Mouse (Mus musculus): ENCODE data around the gene Galnt15. TPM values are rescaled to one million over a fixed set of nuclear protein-coding genes. Genes with fewer than 3 reads are reported as not detected.

Galnt15 gene
- polyA plus RNA-seq, 1 experiment from 2014 or later: 0.36 TPM

DNA sequence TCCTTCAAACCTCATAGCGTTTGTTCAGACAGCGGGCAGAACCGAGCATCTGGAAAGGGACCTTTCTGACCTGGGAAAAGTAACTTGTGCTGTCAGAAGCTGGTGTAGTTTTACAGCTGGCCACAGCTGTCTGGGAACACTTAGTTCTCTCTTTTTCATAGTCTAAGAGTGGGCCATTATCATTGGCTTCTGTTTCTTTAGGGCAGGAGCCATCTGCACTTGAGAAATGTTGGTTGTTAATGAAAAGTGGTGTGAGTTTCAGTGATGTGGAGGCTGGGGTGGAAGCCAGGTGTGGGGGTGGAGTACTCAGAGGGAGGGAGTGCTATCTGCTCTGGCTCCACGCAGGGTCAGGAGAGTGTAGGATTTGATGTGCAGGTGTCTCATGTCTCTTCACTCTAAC, 62.3 kb downstream of the Galnt15 start:
- peaks cover 14% of the 10 kb centered on the region for H3K4me1 ChIP-seq (ENCODE audit: control insufficient read depth, insufficient read depth, low read length)
- H3K27ac ChIP-seq (replicated peaks; ENCODE audit: low read depth, low read length): no peak overlapping the region
- H3K4me2 ChIP-seq (ENCODE audit: low read depth, low read length): no peak overlapping the region
- peaks cover 27% of the 10 kb centered on the region; the same call in 1 of the 2 replicates for H3K36me3 ChIP-seq (ENCODE audit: control insufficient read depth, insufficient read depth, low read length)
- no peak overlapping the region for H3K9ac ChIP-seq (ENCODE audit: low read depth, low read length)
- ATAC-seq (ENCODE audit: low read depth) (no peak), DNase-seq (ENCODE audit: low spot score) (peak; percentile 7)
- H3K27me3 ChIP-seq (replicated peaks; ENCODE audit: control insufficient read depth, insufficient read depth, low read length): no peaks in the 10 kb centered on the region
- 45% methylated on average over 4 of the region's 4 CpGs for WGBS
- no peak overlapping the region for H3K4me3 ChIP-seq (ENCODE audit: low read depth, low read length)
- no peaks in the 10 kb centered on the region for H3K9me3 ChIP-seq (ENCODE audit: control insufficient read depth, low read length)

DNA sequence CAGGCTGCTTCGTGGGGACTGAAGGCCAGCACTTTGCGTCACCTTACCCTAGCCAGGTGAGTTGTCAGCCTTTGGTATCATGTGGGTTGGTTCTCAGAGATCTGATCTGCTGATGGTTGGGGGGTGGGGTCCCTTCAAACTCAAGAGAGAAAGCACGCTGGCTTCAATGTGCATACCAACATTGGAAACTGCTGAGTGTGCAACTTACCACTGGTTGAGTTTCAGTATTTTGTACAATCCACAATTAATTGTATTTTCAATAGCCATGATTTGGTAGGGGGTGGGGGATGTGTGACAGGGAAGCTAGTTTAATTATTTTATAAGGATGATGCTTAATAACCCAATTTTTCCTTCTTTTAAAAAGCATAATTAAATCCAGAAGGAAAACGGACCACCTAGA, 62.9 kb downstream of the Galnt15 start:
- Histone ChIP-seq H3K4me3 (ENCODE audit: low read depth, low read length) (no peak overlapping the region), H3K27me3 (replicated peaks; ENCODE audit: control insufficient read depth, insufficient read depth, low read length) (no peaks in the 10 kb centered on the region), H3K36me3 (ENCODE audit: control insufficient read depth, insufficient read depth, low read length) (peaks cover 32% of the 10 kb centered on the region; the same call in 1 of the 2 replicates), H3K4me2 (ENCODE audit: low read depth, low read length) (no peak overlapping the region), H3K9ac (ENCODE audit: low read depth, low read length) (no peak overlapping the region), H3K9me3 (ENCODE audit: control insufficient read depth, low read length) (no peaks in the 10 kb centered on the region), H3K27ac (replicated peaks; ENCODE audit: low read depth, low read length) (no peak overlapping the region), H3K4me1 (ENCODE audit: control insufficient read depth, insufficient read depth, low read length) (peaks cover 8% of the 10 kb centered on the region)
- WGBS: 52% methylated on average over 4 of the region's 4 CpGs
- no peak for ATAC-seq (ENCODE audit: low read depth)
- DNase-seq (ENCODE audit: low spot score): no peak

DNA sequence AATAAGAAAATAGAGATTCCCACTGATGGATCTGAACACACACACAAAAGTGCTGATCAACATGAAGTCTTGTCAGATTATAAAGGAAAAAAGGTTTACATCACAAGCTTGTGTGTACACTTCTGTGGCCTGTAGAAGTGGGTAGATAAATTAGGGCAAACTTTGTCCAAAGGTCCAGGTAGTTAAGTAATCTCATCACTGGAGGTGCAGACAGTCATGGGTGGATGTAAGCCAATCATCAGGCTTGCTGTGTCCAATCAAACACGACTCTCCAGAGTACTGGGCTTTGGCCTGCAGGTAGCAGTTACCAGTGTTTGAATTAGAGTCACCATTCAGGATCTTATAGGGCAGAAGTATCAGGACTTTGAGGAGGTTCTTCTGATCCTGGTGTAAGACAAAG, 64.2 kb downstream of the Galnt15 start:
- H3K4me3 ChIP-seq (ENCODE audit: low read depth, low read length): no peak overlapping the region
- no peak overlapping the region for H3K4me2 ChIP-seq (ENCODE audit: low read depth, low read length)
- no peak for ATAC-seq (ENCODE audit: low read depth)
- H3K27me3 ChIP-seq (replicated peaks; ENCODE audit: control insufficient read depth, insufficient read depth, low read length): no peaks in the 10 kb centered on the region
- H3K36me3 ChIP-seq (ENCODE audit: control insufficient read depth, insufficient read depth, low read length): peaks cover 43% of the 10 kb centered on the region
- 81% methylated on average over 1 of the region's 1 CpGs for WGBS
- no peaks in the 10 kb centered on the region for H3K9me3 ChIP-seq (ENCODE audit: control insufficient read depth, low read length)
- DNase-seq (ENCODE audit: low spot score): no peak
- H3K27ac ChIP-seq (replicated peaks; ENCODE audit: low read depth, low read length): no peak overlapping the region
- peaks cover 4% of the 10 kb centered on the region; the same call in 1 of the 2 replicates for H3K4me1 ChIP-seq (ENCODE audit: control insufficient read depth, insufficient read depth, low read length)
- H3K9ac ChIP-seq (ENCODE audit: low read depth, low read length): no peak overlapping the region

DNA sequence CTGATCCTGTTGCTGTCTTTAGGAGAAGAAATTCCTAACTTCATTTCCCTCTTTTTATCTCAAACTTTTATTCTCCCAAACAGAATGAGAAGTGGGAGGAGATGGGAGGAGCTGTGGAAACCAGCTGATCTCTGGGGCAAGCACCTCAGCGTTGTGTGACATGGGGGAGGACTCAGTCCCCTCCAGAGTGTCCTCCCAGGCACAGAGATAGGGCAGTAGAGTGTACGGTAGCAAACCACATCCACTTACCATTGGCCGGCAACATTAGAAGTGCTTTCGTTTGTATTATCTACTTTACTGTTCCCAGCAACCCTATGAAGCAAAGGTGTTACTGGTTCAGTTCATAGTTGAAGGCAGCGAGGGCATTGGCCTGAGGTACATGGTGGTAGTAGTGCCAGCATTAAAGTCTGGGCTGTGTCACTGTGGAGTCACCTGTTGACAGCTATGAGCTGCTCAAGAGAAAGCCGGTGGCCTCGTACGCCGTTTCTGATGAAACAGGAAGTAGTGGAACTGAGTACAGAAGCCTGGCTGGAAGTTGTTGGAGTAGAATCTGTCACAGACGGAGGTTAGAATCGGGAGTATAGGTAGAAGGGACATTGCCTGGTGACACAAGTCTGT, 64.8 kb downstream of the Galnt15 start:
- DNase-seq (ENCODE audit: low spot score): no peak
- 87% methylated on average over 11 of the region's 11 CpGs for whole genome bisulfite sequencing
- Histone ChIP-seq H3K4me1 (ENCODE audit: control insufficient read depth, insufficient read depth, low read length) (peaks cover 4% of the 10 kb centered on the region; the same call in 1 of the 2 replicates), H3K9me3 (ENCODE audit: control insufficient read depth, low read length) (no peaks in the 10 kb centered on the region), H3K9ac (ENCODE audit: low read depth, low read length) (no peak overlapping the region), H3K36me3 (ENCODE audit: control insufficient read depth, insufficient read depth, low read length) (peaks cover 49% of the 10 kb centered on the region), H3K4me3 (ENCODE audit: low read depth, low read length) (no peak overlapping the region), H3K4me2 (ENCODE audit: low read depth, low read length) (no peak overlapping the region), H3K27me3 (replicated peaks; ENCODE audit: control insufficient read depth, insufficient read depth, low read length) (no peaks in the 10 kb centered on the region), H3K27ac (replicated peaks; ENCODE audit: low read depth, low read length) (no peak overlapping the region)
- ATAC-seq (ENCODE audit: low read depth): no peak

DNA sequence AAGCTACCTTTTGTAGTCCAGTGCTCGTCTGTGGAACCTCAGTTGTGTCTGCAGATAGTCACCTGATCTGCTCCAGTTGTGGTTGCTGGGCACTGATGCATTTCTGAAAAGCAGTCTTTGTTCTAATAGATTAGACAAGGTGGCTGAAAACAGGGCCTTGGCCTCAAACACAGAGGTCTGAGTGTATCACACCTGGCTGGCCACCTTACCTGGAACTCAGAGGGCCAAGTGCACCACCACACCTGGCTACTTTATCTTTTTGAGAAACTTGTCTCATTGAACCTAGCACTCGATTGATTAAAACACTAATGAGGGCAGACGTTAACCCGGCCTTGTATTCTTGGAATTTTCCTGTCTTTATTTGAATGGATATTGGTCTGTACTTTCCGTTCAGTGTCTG, 66.9 kb downstream of the Galnt15 start:
- DNase-seq (ENCODE audit: low spot score) (no peak), ATAC-seq (ENCODE audit: low read depth) (no peak)
- H3K9me3 ChIP-seq (ENCODE audit: control insufficient read depth, low read length): no peaks in the 10 kb centered on the region
- H3K4me1 ChIP-seq (ENCODE audit: control insufficient read depth, insufficient read depth, low read length): peaks cover 4% of the 10 kb centered on the region; the same call in 1 of the 2 replicates
- no peak overlapping the region for H3K4me2 ChIP-seq (ENCODE audit: low read depth, low read length)
- no peaks in the 10 kb centered on the region for H3K27me3 ChIP-seq (replicated peaks; ENCODE audit: control insufficient read depth, insufficient read depth, low read length)
- H3K36me3 ChIP-seq (ENCODE audit: control insufficient read depth, insufficient read depth, low read length): peaks cover 69% of the 10 kb centered on the region
- no peak overlapping the region for H3K4me3 ChIP-seq (ENCODE audit: low read depth, low read length)
- 84% methylated on average over 5 of the region's 5 CpGs for WGBS
- H3K9ac ChIP-seq (ENCODE audit: low read depth, low read length): no peak overlapping the region
- no peak overlapping the region for H3K27ac ChIP-seq (replicated peaks; ENCODE audit: low read depth, low read length)

DNA sequence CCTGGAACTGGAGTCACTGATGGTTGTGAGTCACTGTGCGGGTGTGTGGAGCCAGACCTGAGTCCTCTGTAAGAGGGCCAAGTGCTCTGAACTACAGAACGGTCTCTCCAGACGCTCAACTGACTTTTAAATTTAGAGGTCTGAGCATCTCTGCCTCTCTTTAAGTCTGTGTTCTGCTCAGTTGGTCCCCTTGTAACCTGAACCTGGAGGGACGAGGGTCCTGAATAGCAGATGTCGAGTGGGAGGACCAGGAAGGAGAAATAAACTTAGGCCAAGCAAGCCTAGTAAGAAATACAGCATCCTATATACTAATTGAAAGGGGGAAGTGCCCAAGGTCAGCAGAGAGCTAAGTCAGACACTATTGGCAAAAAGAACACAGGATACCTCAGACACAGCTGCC, 68.0 kb downstream of the Galnt15 start:
- no peak overlapping the region for H3K9ac ChIP-seq (ENCODE audit: low read depth, low read length)
- H3K36me3 ChIP-seq (ENCODE audit: control insufficient read depth, insufficient read depth, low read length): peaks cover 72% of the 10 kb centered on the region
- H3K9me3 ChIP-seq (ENCODE audit: control insufficient read depth, low read length): no peaks in the 10 kb centered on the region
- no peak overlapping the region for H3K4me3 ChIP-seq (ENCODE audit: low read depth, low read length)
- no peaks in the 10 kb centered on the region for H3K4me1 ChIP-seq (ENCODE audit: control insufficient read depth, insufficient read depth, low read length)
- H3K27me3 ChIP-seq (replicated peaks; ENCODE audit: control insufficient read depth, insufficient read depth, low read length): no peaks in the 10 kb centered on the region
- 81% methylated on average over 5 of the region's 5 CpGs for WGBS
- no peak overlapping the region for H3K4me2 ChIP-seq (ENCODE audit: low read depth, low read length)
- DNase-seq (ENCODE audit: low spot score) (no peak), ATAC-seq (ENCODE audit: low read depth) (no peak)
- H3K27ac ChIP-seq (replicated peaks; ENCODE audit: low read depth, low read length): no peak overlapping the region

DNA sequence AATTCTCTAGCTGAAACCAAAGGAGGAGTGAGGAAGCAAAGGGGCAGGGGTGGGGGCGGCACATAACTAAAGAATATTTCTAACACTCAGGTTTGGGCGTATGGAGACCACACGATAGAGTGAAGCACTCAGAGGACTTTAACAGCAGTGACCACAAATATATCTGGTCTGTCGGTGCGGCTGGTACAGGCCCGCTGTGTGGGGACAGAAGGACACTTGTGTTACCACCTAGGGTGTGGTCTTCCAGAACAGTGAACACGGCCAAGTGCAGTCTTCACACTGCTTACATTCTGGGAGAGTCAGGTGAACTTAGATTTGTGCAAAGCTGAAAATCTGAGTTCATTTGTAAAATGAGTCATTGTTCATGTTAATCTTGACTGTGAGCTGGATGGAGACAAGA, 68.9 kb downstream of the Galnt15 start:
- Histone ChIP-seq H3K9me3 (ENCODE audit: control insufficient read depth, low read length) (no peaks in the 10 kb centered on the region), H3K4me2 (ENCODE audit: low read depth, low read length) (no peak overlapping the region), H3K36me3 (ENCODE audit: control insufficient read depth, insufficient read depth, low read length) (peaks cover 67% of the 10 kb centered on the region), H3K4me1 (ENCODE audit: control insufficient read depth, insufficient read depth, low read length) (no peaks in the 10 kb centered on the region), H3K27ac (replicated peaks; ENCODE audit: low read depth, low read length) (no peak overlapping the region), H3K9ac (ENCODE audit: low read depth, low read length) (no peak overlapping the region), H3K27me3 (replicated peaks; ENCODE audit: control insufficient read depth, insufficient read depth, low read length) (no peaks in the 10 kb centered on the region), H3K4me3 (ENCODE audit: low read depth, low read length) (no peak overlapping the region)
- DNase-seq (ENCODE audit: low spot score) (no peak), ATAC-seq (ENCODE audit: low read depth) (no peak)
- WGBS: 92% methylated on average over 7 of the region's 7 CpGs

DNA sequence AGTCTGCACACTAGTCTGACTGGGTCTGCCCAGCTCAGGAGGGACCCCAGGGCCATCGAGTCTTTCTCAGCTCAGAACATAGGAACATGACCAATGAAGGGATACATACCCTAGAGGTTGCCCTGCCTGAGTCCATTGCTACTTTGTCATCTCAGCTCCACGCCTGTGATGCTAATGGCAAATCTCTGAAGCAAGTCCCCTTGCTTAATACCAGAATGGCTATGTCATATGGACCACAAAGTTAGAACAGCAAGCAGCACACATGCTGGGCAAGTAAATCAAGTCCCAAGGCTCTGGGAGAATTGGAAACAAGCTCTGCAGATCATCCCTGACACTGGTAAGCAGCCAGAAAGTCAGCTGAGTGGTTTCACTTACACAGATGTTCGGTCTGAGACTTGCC, 70.2 kb downstream of the Galnt15 start:
- peaks cover 65% of the 10 kb centered on the region for H3K36me3 ChIP-seq (ENCODE audit: control insufficient read depth, insufficient read depth, low read length)
- 90% methylated on average over 3 of the region's 3 CpGs for WGBS
- no peak for ATAC-seq (ENCODE audit: low read depth)

DNA sequence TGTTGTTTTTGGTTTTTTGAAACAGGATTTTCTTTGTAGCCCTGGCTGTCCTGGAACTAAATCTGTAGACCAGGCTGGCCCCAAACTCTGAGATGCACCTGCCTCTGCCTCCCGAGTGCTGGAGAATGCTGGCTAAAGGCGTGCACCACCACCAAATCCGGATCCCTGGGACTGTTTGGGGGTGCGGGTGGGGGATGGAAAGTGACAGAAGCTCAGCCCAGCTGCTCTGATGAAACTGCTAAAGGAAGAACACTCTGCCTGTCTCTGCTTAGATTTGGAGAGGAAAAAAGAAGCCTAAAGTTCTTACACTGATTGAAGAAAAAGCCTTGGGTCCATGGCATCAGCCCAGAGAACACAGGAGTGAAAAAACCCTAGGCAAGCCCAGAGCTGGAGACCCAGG, 74.8 kb downstream of the Galnt15 start:
- no peaks in the 10 kb centered on the region for H3K9me3 ChIP-seq (ENCODE audit: control insufficient read depth, low read length)
- H3K9ac ChIP-seq (ENCODE audit: low read depth, low read length): no peak overlapping the region
- no peak overlapping the region for H3K27ac ChIP-seq (replicated peaks; ENCODE audit: low read depth, low read length)
- no peak for ATAC-seq (ENCODE audit: low read depth)
- no peaks in the 10 kb centered on the region for H3K27me3 ChIP-seq (replicated peaks; ENCODE audit: control insufficient read depth, insufficient read depth, low read length)
- H3K36me3 ChIP-seq (ENCODE audit: control insufficient read depth, insufficient read depth, low read length): peaks cover 28% of the 10 kb centered on the region
- H3K4me1 ChIP-seq (ENCODE audit: control insufficient read depth, insufficient read depth, low read length): no peaks in the 10 kb centered on the region
- WGBS: 82% methylated on average over 4 of the region's 4 CpGs
- no peak overlapping the region for H3K4me2 ChIP-seq (ENCODE audit: low read depth, low read length)
- no peak for DNase-seq (ENCODE audit: low spot score)
- H3K4me3 ChIP-seq (ENCODE audit: low read depth, low read length): no peak overlapping the region

More for the DNA sequence above, 70.2 kb downstream of the Galnt15 start:
- DNase-seq (ENCODE audit: low spot score): no peak
- Histone ChIP-seq H3K9ac (ENCODE audit: low read depth, low read length) (no peak overlapping the region), H3K27me3 (replicated peaks; ENCODE audit: control insufficient read depth, insufficient read depth, low read length) (no peaks in the 10 kb centered on the region), H3K4me3 (ENCODE audit: low read depth, low read length) (no peak overlapping the region), H3K9me3 (ENCODE audit: control insufficient read depth, low read length) (no peaks in the 10 kb centered on the region), H3K27ac (replicated peaks; ENCODE audit: low read depth, low read length) (no peak overlapping the region), H3K4me2 (ENCODE audit: low read depth, low read length) (no peak overlapping the region), H3K4me1 (ENCODE audit: control insufficient read depth, insufficient read depth, low read length) (no peaks in the 10 kb centered on the region)
